Mouse (Mus musculus) stomach, postnatal 0 days (tissue): ENCODE results near the gene Ahnak2.

Source experiments
- CTCF ChIP-seq: IDR thresholded peaks from 2 replicates; pipeline ENCODE4 v1.5.1; 2016; ENCODE audit warnings: antibody characterized with exemption, low read depth, mild to moderate bottlenecking, moderate library complexity
- EP300 ChIP-seq: optimal IDR thresholded peaks from 2 replicates; pipeline ENCODE3; 2016; ENCODE audit warnings: antibody characterized with exemption

GRCm38 (mm10) chr12:112734881-112735655 is 67.4 kb downstream of the Ahnak2 start:
- TF ChIP-seq CTCF (no peak), EP300 (no peak)
